Comparison of ENCODE assay signal across 10 mouse cellular contexts in genomic region chr7:145211680-145212659, GRCm38 (mm10). TPM values are rescaled to one million over a fixed set of nuclear protein-coding genes. Genes with fewer than 3 reads are reported as not detected.
DNase-seq lines count a peak whose midpoint lies in the region; ATAC-seq lines count a peak whose summit lies in the region.
"Had no signal": no experiment of that assay in that cellular context is flagged by ENCODE, and none has a peak within 500 bp of the region (broad histone marks: within the 10 kb centered on the region; RNA-seq: fewer than 3 reads in every experiment).

No protein-coding gene starts in this region.

- ATAC-seq in embryonic facial prominence, embryonic 12.5 days (ENCODE audit: insufficient number of reproducible peaks, insufficient read depth, low FRiP score, low TSS enrichment), result 0 out of 2 replicates have a peak, but pooled peaks have one; percentile 57
- peak; percentile 87 for ATAC-seq in midbrain, embryonic 15.5 days (replicated peaks)

- no peaks in the 10 kb centered on the region for H3K9me3 ChIP-seq in embryonic facial prominence, embryonic 12.5 days
- no peaks in the 10 kb centered on the region for H3K9me3 ChIP-seq in midbrain, embryonic 15.5 days
- H3K9me3 ChIP-seq: heart, embryonic 15.5 days; liver, embryonic 15.5 days had no signal

- H3K27ac ChIP-seq in embryonic facial prominence, embryonic 12.5 days, result peak overlapping the region; percentile 88
- peak overlapping the region; percentile 78 for H3K27ac ChIP-seq in midbrain, embryonic 15.5 days
- H3K27ac ChIP-seq: heart, embryonic 15.5 days; liver, embryonic 15.5 days had no signal

- peak; percentile 78 for DNase-seq in embryo, embryonic 10.5 days (ENCODE audit: low spot score)
- peak; percentile 39 for DNase-seq in kidney, adult 9 months
- no peak for DNase-seq in frontal cortex, postnatal 14 days (ENCODE audit: low spot score in 2 of 2)
- DNase-seq in adrenal gland, adult (ENCODE audit: inconsistent age in 2 of 2, low spot score in 1 of 2), result no peak
- DNase-seq in thymus, postnatal 14 days, result no peak
- DNase-seq: cerebellum, adult 9-10 months had no signal

- peaks cover 29% of the 10 kb centered on the region for H3K4me1 ChIP-seq in embryonic facial prominence, embryonic 12.5 days
- H3K4me1 ChIP-seq in midbrain, embryonic 15.5 days, result peaks cover 17% of the 10 kb centered on the region
- H3K4me1 ChIP-seq: liver, embryonic 15.5 days had no signal

- H3K9ac ChIP-seq in embryonic facial prominence, embryonic 12.5 days, result no peak overlapping the region
- 0 out of 2 replicates have a peak overlapping the region, but pooled peaks have one; percentile 2 for H3K9ac ChIP-seq in midbrain, embryonic 15.5 days
- H3K9ac ChIP-seq: heart, embryonic 15.5 days; liver, embryonic 15.5 days had no signal

- H3K27me3 ChIP-seq in embryonic facial prominence, embryonic 12.5 days, result no peaks in the 10 kb centered on the region
- no peaks in the 10 kb centered on the region for H3K27me3 ChIP-seq in midbrain, embryonic 15.5 days (replicated peaks)
- H3K27me3 ChIP-seq: heart, embryonic 15.5 days; liver, embryonic 15.5 days had no signal

- H3K4me2 ChIP-seq in embryonic facial prominence, embryonic 12.5 days (replicated peaks), result no peak overlapping the region
- H3K4me2 ChIP-seq in midbrain, embryonic 15.5 days, result 0 out of 2 replicates have a peak overlapping the region, but pooled peaks have one; percentile 4
- H3K4me2 ChIP-seq: heart, embryonic 15.5 days; liver, embryonic 15.5 days had no signal

- H3K4me3 ChIP-seq in embryonic facial prominence, embryonic 12.5 days, result no peak overlapping the region
- no peak overlapping the region for H3K4me3 ChIP-seq in midbrain, embryonic 15.5 days
- H3K4me3 ChIP-seq: heart, embryonic 15.5 days; liver, embryonic 15.5 days had no signal

- H3K36me3 ChIP-seq in embryonic facial prominence, embryonic 12.5 days, result no peaks in the 10 kb centered on the region
- H3K36me3 ChIP-seq in midbrain, embryonic 15.5 days (replicated peaks), result no peaks in the 10 kb centered on the region
- H3K36me3 ChIP-seq: heart, embryonic 15.5 days; liver, embryonic 15.5 days had no signal

- WGBS in embryonic facial prominence, embryonic 12.5 days, result 10% methylated on average over 14 of the region's 14 CpGs
- WGBS in midbrain, embryonic 15.5 days, result 7% methylated on average over 14 of the region's 14 CpGs

RNA-seq across cellular contexts. Expression of gene 1810010D01Rik, which starts 4.1 kb away (rescaled TPM):
- polyA plus RNA-seq in embryonic facial prominence, embryonic 12.5 days (2016; fragmentation: Nextera tagmentation; extraction: Ambion mirVana), result 0.89 TPM in 1 of 2 replicates, not detected in the other
- not detected in 2 replicates for polyA plus RNA-seq in midbrain, embryonic 15.5 days (2015; fragmentation: Nextera tagmentation; extraction: Ambion mirVana)
- polyA plus RNA-seq: heart, embryonic 15.5 days had no signal

Comparison
In these comparisons a context has a peak if more than half of its experiments do, and no peak if none do; other contexts are left out.
1. DNase-seq: peak in embryo, embryonic 10.5 days (single experiment) and kidney, adult 9 months (single experiment); none in frontal cortex, postnatal 14 days (0 of 2), adrenal gland, adult (0 of 2) and thymus, postnatal 14 days (single experiment).